Mouse (Mus musculus) CH12.LX (cell line): ENCODE measurements around the gene Eme2.

Experiments used
- BHLHE40 ChIP-seq: IDR thresholded peaks from 2 replicates; pipeline ENCODE4 v1.6.1; 2011; ENCODE audit warnings: mild to moderate bottlenecking, low read depth, low read length, improper control_type of control experiment
- CTCF ChIP-seq, 2 experiments: IDR thresholded peaks in 1 of 2; conservative IDR thresholded peaks in 1 of 2; 2 replicates each; pipeline ENCODE4 v1.5.1; 2011 to 2012; ENCODE audit warnings: low read depth in 2 of 2, low read length in 2 of 2, improper control_type of control experiment in 1 of 2, inconsistent platforms in 1 of 2, mild to moderate bottlenecking in 1 of 2, moderate library complexity in 1 of 2
- ELF1 ChIP-seq: IDR thresholded peaks from 2 replicates; pipeline ENCODE4 v1.6.1; 2014; ENCODE audit warnings: low read depth, mild to moderate bottlenecking, inconsistent platforms, low read length, improper control_type of control experiment
- EP300 ChIP-seq: IDR thresholded peaks from 2 replicates; pipeline ENCODE4 v1.6.1; 2011; ENCODE audit warnings: low read length, improper control_type of control experiment
- IRF4 ChIP-seq: IDR thresholded peaks from 2 replicates; pipeline ENCODE4 v1.6.1; 2014; ENCODE audit warnings: low read depth, mild to moderate bottlenecking, inconsistent platforms, low read length, improper control_type of control experiment
- KAT2A ChIP-seq: IDR thresholded peaks from 2 replicates; pipeline ENCODE4 v1.6.1; 2012; ENCODE audit warnings: low read length, improper control_type of control experiment, inconsistent platforms; ENCODE audit not compliant: insufficient replicate concordance
- MAFK ChIP-seq: IDR thresholded peaks from 2 replicates; pipeline ENCODE4 v1.6.1; 2011; ENCODE audit warnings: low read length, improper control_type of control experiment; ENCODE audit not compliant: insufficient replicate concordance
- MAZ ChIP-seq: IDR thresholded peaks from 2 replicates; pipeline ENCODE4 v1.6.1; 2012; ENCODE audit warnings: low read depth, mild to moderate bottlenecking, inconsistent platforms, low read length, improper control_type of control experiment, moderate library complexity
- MXI1 ChIP-seq: IDR thresholded peaks from 2 replicates; pipeline ENCODE4 v1.6.1; 2011; ENCODE audit warnings: mild to moderate bottlenecking, low read depth, low read length, improper control_type of control experiment
- POLR2A ChIP-seq: IDR thresholded peaks from 2 replicates; pipeline ENCODE4 v1.6.1; 2011; ENCODE audit warnings: low read depth, mild to moderate bottlenecking, improper control_type of control experiment, low read length
- UBTF ChIP-seq: IDR thresholded peaks from 2 replicates; pipeline ENCODE4 v1.6.1; 2012; ENCODE audit warnings: low read depth, mild to moderate bottlenecking, inconsistent platforms, low read length, improper control_type of control experiment, moderate library complexity
- USF1 ChIP-seq: IDR thresholded peaks from 2 replicates; pipeline ENCODE4 v1.6.1; 2014; ENCODE audit warnings: low read depth, mild to moderate bottlenecking, inconsistent platforms, low read length, improper control_type of control experiment
- USF2 ChIP-seq: conservative IDR thresholded peaks from 2 replicates; pipeline ENCODE4 v1.6.1; 2011; ENCODE audit warnings: low read depth, low read length, improper control_type of control experiment
- ZC3H11A ChIP-seq: IDR thresholded peaks from 2 replicates; pipeline ENCODE4 v1.6.1; 2012; ENCODE audit warnings: low read depth, mild to moderate bottlenecking, inconsistent platforms, low read length, improper control_type of control experiment

- no peak for TF ChIP-seq MAFK
- no peak for TF ChIP-seq USF2
- TF ChIP-seq KAT2A, result no peak
- TF ChIP-seq ZC3H11A, result no peak
- no peak for TF ChIP-seq MXI1
- no peak for TF ChIP-seq CTCF (conservative IDR thresholded peaks at IDR 0.05 in 1 of 2, IDR thresholded peaks at IDR 0.05 in 1 of 2; ENCODE audit: low read depth in 2 of 2, low read length in 2 of 2)
- no peak for TF ChIP-seq USF1
- no peak for TF ChIP-seq POLR2A
- no peak for TF ChIP-seq UBTF
- no peak for TF ChIP-seq BHLHE40
- TF ChIP-seq IRF4, result no peak; the same call in 1 of the 2 replicates
- no peak; the same call in 1 of the 2 replicates for TF ChIP-seq ELF1
- no peak for TF ChIP-seq MAZ
- no peak for TF ChIP-seq EP300
These were observed 17.4 kb downstream of the Eme2 start for GRCm38 (mm10) chr17:24877336-24878116.
